Mouse (Mus musculus): ENCODE data around the gene Sfswap. TPM values are rescaled to one million over a fixed set of nuclear protein-coding genes. Genes with fewer than 3 reads are reported as not detected.

Gene Sfswap
- polyA plus RNA-seq, 1 experiment from 2014 or later = 42.8 TPM

DNA sequence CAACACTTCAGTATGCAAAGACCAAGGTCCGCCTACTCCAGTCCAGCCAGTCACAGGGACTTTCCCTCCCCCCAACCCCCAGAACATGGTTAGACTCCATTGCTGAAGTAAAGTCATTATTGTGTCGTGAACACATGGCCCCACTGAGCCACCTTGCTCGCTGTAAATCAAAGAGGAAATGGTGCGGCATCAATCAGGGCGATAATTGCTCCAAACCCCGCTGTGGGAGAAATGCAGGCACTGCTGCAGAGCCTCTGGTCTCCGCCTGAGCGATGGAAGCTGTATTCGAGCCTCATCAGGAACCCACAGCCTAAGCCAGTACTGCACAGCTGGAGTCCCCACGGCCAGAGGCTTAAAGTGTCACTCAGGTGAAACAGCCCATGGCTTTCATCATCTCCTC lies 11.1 kb upstream of the Sfswap start:
- 31% methylated on average over 10 of the region's 10 CpGs for WGBS
- Histone ChIP-seq H3K9ac (no peak overlapping the region), H3K9me3 (no peaks in the 10 kb centered on the region), H3K27ac (no peak overlapping the region), H3K4me1 (no peaks in the 10 kb centered on the region), H3K27me3 (no peaks in the 10 kb centered on the region), H3K4me2 (no peak overlapping the region), H3K36me3 (no peaks in the 10 kb centered on the region), H3K4me3 (no peak overlapping the region)
- no peak for ATAC-seq (ENCODE audit: borderline replicate concordance, extremely low read depth, low FRiP score, low TSS enrichment)

DNA sequence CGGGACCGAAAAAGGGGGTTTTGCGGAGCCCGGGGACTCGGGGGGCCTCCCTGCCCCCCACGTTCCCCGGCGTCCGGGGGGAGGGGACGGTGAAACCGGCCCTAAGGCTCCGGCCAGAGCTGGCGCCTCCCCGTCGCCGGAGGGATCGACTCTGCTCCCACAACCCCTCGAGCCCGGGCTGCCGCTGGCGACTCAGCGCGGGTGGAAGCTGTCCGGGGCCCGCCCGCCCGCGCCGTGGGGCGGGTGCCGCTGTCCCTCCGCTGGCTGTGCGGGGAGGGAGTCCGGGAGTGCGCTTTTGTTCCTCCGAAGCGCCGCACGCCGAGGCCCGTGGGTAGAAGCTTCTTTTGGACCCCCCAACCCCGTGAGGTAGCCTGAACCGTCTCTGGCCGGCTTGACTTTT lies 650 bp downstream of the Sfswap start:
- peaks cover 14% of the 10 kb centered on the region for H3K4me1 ChIP-seq
- peak overlapping the region; percentile 86 for H3K9ac ChIP-seq
- peak; percentile 17; the same call in 1 of the 2 replicates for ATAC-seq (ENCODE audit: borderline replicate concordance, extremely low read depth, low FRiP score, low TSS enrichment)
- under 1% methylated on average over 34 of the region's 44 CpGs for WGBS
- H3K36me3 ChIP-seq = peaks cover 26% of the 10 kb centered on the region
- no peaks in the 10 kb centered on the region; the same call in 1 of the 2 replicates for H3K27me3 ChIP-seq
- 0 out of 2 replicates have a peak overlapping the region, but pooled peaks have one; percentile 71 for H3K27ac ChIP-seq
- peak overlapping the region; percentile 92 for H3K4me2 ChIP-seq
- H3K9me3 ChIP-seq = no peaks in the 10 kb centered on the region
- H3K4me3 ChIP-seq = peak overlapping the region; percentile 87

DNA sequence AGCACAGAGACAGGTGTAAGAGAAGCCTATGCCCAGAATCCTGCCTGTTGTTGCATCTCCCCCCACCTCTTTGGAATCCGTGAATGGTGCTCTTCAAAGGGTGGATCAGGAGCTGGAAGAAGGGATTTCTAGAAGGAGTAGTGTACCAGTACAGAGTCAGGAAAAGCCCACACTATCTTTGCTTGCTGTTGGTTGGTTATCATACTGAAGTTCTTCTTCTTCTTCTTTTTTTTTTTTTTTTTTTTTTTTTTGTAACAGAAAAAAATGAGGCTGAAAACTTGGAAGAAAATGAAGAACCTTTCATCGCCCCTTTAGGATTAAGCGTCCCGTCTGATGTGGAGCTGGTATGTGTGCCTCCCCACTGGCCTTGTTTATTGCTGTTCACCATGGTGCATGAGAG lies 5.9 kb downstream of the Sfswap start:
- no peaks in the 10 kb centered on the region for H3K9me3 ChIP-seq
- no peak overlapping the region for H3K4me3 ChIP-seq
- ATAC-seq (ENCODE audit: borderline replicate concordance, extremely low read depth, low FRiP score, low TSS enrichment) = no peak
- no peaks in the 10 kb centered on the region for H3K27me3 ChIP-seq
- WGBS = 92% methylated on average over 4 of the region's 4 CpGs
- H3K4me1 ChIP-seq = peaks cover 14% of the 10 kb centered on the region
- H3K27ac ChIP-seq = no peak overlapping the region
- peaks cover 71% of the 10 kb centered on the region for H3K36me3 ChIP-seq
- H3K4me2 ChIP-seq = no peak overlapping the region
- no peak overlapping the region for H3K9ac ChIP-seq

DNA sequence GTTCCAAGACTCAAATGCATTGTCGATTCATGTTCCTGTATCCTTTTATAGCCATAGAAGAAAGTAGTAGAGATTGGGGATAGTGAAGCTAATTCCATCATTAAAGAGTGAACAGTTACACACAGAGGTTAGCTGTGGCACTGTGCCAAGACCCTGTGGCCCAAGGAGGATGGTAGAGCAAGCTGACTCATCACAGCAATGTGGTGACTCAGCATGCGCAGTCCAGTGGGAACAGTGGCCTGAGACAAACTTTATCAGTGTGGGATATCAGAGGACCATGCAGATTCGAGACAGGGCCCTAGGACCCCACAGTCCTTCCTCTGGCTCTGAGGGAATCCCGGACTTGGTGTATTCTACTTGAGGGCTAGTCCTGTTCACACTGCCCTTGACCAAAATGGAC lies 17.2 kb downstream of the Sfswap start:
- H3K27me3 ChIP-seq = no peaks in the 10 kb centered on the region
- H3K4me2 ChIP-seq = no peak overlapping the region
- no peak overlapping the region for H3K4me3 ChIP-seq
- no peaks in the 10 kb centered on the region for H3K4me1 ChIP-seq
- H3K9ac ChIP-seq = no peak overlapping the region
- peaks cover 92% of the 10 kb centered on the region for H3K36me3 ChIP-seq
- no peak overlapping the region for H3K27ac ChIP-seq
- WGBS = 86% methylated on average over 4 of the region's 4 CpGs
- no peak for ATAC-seq (ENCODE audit: borderline replicate concordance, extremely low read depth, low FRiP score, low TSS enrichment)
- no peaks in the 10 kb centered on the region for H3K9me3 ChIP-seq

DNA sequence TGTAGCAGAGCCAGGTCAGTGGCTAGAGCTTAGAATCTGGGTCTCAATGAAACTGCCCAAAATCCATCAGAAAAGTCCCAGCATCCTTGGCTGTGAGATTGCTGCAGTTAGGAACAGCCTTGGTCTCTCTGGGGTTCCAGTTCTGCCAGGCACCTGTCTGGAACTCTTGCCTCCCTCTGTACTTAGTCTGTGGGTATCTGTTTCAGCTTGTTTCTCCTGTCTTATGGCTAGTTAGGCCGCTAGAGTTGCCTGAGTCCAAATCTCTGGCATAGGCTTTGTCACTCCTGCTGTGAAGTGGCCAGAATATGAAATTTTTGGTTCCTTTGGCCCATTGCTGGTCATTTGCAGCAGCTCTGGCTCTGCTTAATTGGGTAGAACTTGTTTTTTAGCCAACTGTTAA lies 17.8 kb downstream of the Sfswap start:
- Histone ChIP-seq H3K9me3 (no peaks in the 10 kb centered on the region), H3K4me1 (no peaks in the 10 kb centered on the region), H3K27me3 (no peaks in the 10 kb centered on the region), H3K27ac (no peak overlapping the region), H3K36me3 (peaks cover 88% of the 10 kb centered on the region), H3K4me2 (no peak overlapping the region), H3K4me3 (no peak overlapping the region), H3K9ac (no peak overlapping the region)
- ATAC-seq (ENCODE audit: borderline replicate concordance, extremely low read depth, low FRiP score, low TSS enrichment) = no peak
- WGBS = 93% methylated on average over 1 of the region's 1 CpGs

DNA sequence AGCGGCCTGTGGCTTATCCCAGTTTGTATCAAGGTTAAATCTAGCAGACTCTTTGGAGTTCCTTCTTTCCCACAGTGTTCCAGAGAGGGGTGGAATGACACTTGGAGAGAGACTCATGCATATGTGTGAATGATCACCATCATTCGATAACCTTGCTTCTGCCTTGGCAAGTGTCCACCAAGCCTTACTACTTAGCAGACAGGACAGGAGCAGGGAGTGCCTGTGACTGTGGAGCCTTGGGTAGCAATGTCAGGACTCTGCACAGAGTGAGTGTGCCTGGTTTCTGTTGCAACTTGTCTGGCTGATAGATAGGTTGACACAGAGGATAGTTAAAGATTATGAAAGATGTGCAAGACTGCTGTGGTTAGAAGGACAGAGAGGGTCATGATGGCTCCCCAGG lies 18.6 kb downstream of the Sfswap start:
- no peaks in the 10 kb centered on the region for H3K4me1 ChIP-seq
- no peaks in the 10 kb centered on the region for H3K9me3 ChIP-seq
- H3K4me3 ChIP-seq = no peak overlapping the region
- 86% methylated on average over 2 of the region's 2 CpGs for WGBS
- no peaks in the 10 kb centered on the region for H3K27me3 ChIP-seq
- no peak overlapping the region for H3K9ac ChIP-seq
- no peak for ATAC-seq (ENCODE audit: borderline replicate concordance, extremely low read depth, low FRiP score, low TSS enrichment)
- H3K36me3 ChIP-seq = peaks cover 88% of the 10 kb centered on the region
- H3K4me2 ChIP-seq = no peak overlapping the region
- H3K27ac ChIP-seq = no peak overlapping the region

DNA sequence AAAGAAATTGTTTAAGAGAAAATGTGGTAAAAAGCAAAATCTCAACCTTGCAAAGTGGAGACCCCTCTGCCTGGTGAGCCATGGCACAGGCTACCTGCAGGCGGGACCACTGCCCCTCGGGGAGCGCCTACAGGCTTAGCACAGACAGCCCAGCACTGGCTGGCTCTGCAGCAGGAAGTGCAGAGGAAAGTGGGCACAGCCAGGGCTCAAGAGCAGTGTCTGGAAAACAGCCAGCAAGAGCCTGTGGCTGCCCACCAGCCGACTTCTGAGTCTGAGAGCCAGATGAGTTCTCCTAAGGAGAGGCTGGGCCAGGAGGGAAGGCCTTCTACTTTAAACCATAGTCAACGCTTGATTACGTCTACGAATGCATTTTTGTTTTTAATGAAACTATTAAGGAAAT lies 20.5 kb downstream of the Sfswap start:
- no peaks in the 10 kb centered on the region for H3K9me3 ChIP-seq
- WGBS = 87% methylated on average over 7 of the region's 7 CpGs
- no peak overlapping the region for H3K27ac ChIP-seq
- no peak for ATAC-seq (ENCODE audit: borderline replicate concordance, extremely low read depth, low FRiP score, low TSS enrichment)
- H3K4me3 ChIP-seq = no peak overlapping the region
- no peaks in the 10 kb centered on the region for H3K4me1 ChIP-seq
- no peak overlapping the region for H3K9ac ChIP-seq
- no peaks in the 10 kb centered on the region for H3K27me3 ChIP-seq
- no peak overlapping the region for H3K4me2 ChIP-seq
- H3K36me3 ChIP-seq = peaks cover 85% of the 10 kb centered on the region

DNA sequence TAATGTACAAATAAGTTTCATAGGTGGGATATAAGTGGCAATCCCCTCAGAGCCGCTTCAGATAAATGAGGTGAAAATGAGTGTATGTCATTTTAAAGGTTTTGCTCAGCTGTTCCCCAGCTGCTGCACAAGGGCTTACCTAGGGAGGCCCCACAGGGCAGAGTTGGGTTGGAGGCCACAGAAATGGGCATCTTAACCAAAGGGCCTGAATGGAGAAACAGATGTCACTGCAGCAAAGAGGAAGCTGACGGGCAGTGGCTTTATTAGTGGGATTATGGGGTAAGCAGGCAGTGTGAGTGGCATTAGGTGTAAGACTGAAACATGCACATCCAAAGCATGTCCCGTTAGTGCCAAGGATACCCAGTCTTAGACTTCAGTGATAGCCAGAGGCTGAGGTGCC lies 20.9 kb downstream of the Sfswap start:
- ATAC-seq (ENCODE audit: borderline replicate concordance, extremely low read depth, low FRiP score, low TSS enrichment) = no peak
- no peak overlapping the region for H3K4me3 ChIP-seq
- no peaks in the 10 kb centered on the region for H3K27me3 ChIP-seq
- no peaks in the 10 kb centered on the region for H3K4me1 ChIP-seq
- H3K9me3 ChIP-seq = no peaks in the 10 kb centered on the region
- H3K4me2 ChIP-seq = no peak overlapping the region
- 89% methylated on average over 3 of the region's 3 CpGs for WGBS
- H3K9ac ChIP-seq = no peak overlapping the region
- H3K36me3 ChIP-seq = peaks cover 84% of the 10 kb centered on the region
- no peak overlapping the region for H3K27ac ChIP-seq

DNA sequence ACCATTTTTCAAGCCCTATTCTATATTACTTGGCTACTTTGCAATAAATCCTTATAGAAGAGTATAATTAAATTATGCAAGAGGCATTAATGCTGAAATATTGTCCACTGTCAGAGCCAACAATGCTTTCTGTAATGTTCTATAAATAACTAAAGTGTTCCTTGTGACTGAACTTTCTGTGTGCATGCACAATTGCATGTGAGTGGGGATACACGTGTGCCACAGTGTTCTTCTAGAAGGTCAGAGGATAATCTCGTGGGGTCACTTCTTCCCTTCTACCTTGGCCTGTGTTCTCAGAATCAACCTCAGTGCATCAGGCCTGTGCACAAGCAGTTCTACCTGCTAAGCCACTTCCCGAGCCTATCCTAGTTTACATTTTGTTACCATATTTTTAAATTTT lies 22.1 kb downstream of the Sfswap start:
- Histone ChIP-seq H3K9me3 (no peaks in the 10 kb centered on the region), H3K4me3 (no peak overlapping the region), H3K9ac (no peak overlapping the region), H3K4me1 (no peaks in the 10 kb centered on the region), H3K36me3 (peaks cover 83% of the 10 kb centered on the region), H3K27ac (no peak overlapping the region), H3K4me2 (no peak overlapping the region), H3K27me3 (no peaks in the 10 kb centered on the region)
- ATAC-seq (ENCODE audit: borderline replicate concordance, extremely low read depth, low FRiP score, low TSS enrichment) = no peak
- WGBS = 81% methylated on average over 3 of the region's 3 CpGs

DNA sequence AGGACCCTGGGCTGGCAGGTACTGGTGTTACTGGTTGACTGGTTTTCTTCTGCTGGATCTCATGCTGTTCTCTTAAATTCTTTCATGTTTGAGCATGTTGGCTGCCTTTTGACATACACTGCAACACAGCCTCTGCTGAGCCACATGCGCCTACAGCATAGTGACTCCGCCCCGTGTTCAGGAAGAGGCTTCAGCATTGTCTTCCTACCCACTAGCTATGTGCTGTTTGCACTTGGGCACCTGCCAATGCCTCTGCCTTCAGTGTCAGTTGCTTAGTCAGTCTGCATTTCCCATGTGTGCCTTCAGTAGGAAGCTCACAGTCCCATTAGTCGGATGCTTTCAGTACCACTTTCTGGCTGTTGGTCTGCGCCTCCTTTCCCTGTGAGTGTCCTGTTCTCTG lies 23.7 kb downstream of the Sfswap start:
- H3K9me3 ChIP-seq = no peaks in the 10 kb centered on the region
- H3K9ac ChIP-seq = no peak overlapping the region
- H3K4me2 ChIP-seq = no peak overlapping the region
- H3K27me3 ChIP-seq = no peaks in the 10 kb centered on the region
- no peaks in the 10 kb centered on the region for H3K4me1 ChIP-seq
- 90% methylated on average over 5 of the region's 5 CpGs for WGBS
- ATAC-seq (ENCODE audit: borderline replicate concordance, extremely low read depth, low FRiP score, low TSS enrichment) = no peak
- no peak overlapping the region for H3K4me3 ChIP-seq
- H3K36me3 ChIP-seq = peaks cover 74% of the 10 kb centered on the region
- no peak overlapping the region for H3K27ac ChIP-seq

DNA sequence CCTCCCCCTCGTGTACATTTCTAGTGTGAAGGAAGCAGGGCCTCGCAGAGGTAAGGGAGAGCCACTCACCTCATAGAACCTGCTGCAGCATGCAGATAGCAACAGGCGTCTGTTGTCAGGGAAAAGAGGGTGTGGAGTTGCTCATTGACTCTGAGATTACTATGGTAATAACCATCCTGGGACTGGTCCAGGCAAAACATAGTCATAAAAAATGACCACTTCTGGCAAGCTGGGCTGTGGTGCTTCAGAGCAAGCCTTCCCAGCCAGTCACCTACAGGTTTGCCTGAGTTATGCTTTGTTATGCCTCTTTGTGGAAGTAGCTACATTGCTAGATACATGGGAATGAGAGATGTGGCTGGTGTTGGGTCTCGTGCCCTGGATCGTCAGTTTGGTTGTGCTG lies 26.1 kb downstream of the Sfswap start:
- Histone ChIP-seq H3K9me3 (no peaks in the 10 kb centered on the region), H3K4me3 (no peak overlapping the region), H3K27me3 (no peaks in the 10 kb centered on the region), H3K9ac (no peak overlapping the region), H3K36me3 (peaks cover 61% of the 10 kb centered on the region), H3K27ac (no peak overlapping the region), H3K4me1 (no peaks in the 10 kb centered on the region), H3K4me2 (no peak overlapping the region)
- ATAC-seq (ENCODE audit: borderline replicate concordance, extremely low read depth, low FRiP score, low TSS enrichment) = no peak
- WGBS = 81% methylated on average over 5 of the region's 5 CpGs

DNA sequence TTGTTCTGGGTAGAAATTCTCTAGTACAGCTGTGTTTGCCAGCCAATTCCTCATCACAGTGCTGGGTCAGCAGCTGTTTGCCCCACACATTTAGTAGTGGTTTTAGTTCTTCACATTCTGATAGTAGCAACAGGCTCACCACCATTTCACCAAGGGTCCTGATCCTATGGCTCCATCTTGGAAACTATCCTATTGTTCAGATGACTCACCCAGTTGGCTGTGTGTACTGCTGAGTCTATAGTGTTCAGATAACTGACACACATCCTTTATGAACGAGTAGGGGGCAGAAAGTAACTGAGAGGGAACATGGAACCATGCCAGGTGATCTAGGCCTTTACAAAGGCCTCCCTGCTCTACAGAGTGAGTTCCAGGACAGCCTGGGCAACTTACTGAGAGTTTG lies 28.6 kb downstream of the Sfswap start:
- Histone ChIP-seq H3K9me3 (no peaks in the 10 kb centered on the region), H3K4me3 (no peak overlapping the region), H3K4me1 (no peaks in the 10 kb centered on the region), H3K27ac (no peak overlapping the region), H3K36me3 (peaks cover 44% of the 10 kb centered on the region), H3K27me3 (no peaks in the 10 kb centered on the region), H3K4me2 (no peak overlapping the region), H3K9ac (no peak overlapping the region)
- ATAC-seq (ENCODE audit: borderline replicate concordance, extremely low read depth, low FRiP score, low TSS enrichment) = no peak
- 67% methylated on average over 1 of the region's 1 CpGs for WGBS

DNA sequence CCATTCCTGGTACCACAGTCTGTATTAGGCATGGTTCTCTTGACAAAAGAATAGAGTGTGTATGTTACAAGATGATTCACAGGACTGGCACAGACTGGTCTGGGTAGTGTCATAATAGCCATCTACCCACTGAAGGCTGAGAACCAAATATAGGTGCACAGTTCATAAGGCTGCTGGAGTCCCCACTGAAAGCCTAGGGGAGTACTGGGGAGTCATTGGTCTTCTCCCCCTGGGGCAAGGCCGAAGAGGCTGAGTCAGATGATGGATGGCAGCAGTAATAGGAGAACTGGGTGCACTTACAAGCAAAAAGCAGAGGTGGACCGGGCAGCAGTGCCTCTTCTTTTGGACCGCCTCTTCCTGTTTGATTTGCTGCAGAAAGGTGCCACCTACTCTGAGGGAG lies 32.7 kb downstream of the Sfswap start:
- no peaks in the 10 kb centered on the region for H3K9me3 ChIP-seq
- no peak overlapping the region for H3K9ac ChIP-seq
- no peaks in the 10 kb centered on the region for H3K4me1 ChIP-seq
- WGBS = 85% methylated on average over 3 of the region's 3 CpGs
- H3K36me3 ChIP-seq = peaks cover 28% of the 10 kb centered on the region
- no peaks in the 10 kb centered on the region for H3K27me3 ChIP-seq
- no peak overlapping the region for H3K4me2 ChIP-seq
- no peak for ATAC-seq (ENCODE audit: borderline replicate concordance, extremely low read depth, low FRiP score, low TSS enrichment)
- no peak overlapping the region for H3K4me3 ChIP-seq
- H3K27ac ChIP-seq = no peak overlapping the region

All from lung, embryonic 15.5 days (tissue).